Mouse (Mus musculus): ENCODE data around the gene Rev1.

DNA sequence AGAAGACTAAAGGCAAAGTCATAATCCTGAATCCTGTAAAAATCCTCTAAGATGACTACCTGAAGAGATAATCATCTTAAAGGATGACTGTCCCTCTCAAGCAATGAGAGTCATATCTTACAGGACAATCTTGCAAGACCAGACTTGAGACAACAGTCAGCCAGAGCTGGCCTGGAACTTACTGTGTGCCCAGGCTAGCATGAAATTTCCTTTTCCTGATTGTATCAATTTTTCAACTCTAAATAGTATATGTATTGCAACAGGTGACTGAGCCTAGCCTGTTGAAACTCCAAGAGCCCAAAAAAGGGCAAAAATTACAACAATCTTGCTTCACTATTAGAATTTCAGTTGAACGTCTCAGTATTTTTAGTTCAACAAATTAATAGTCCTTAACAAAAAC, 26.4 kb downstream of the Rev1 start:
- TF ChIP-seq EP300 (IDR thresholded peaks at IDR 0.05; ENCODE audit: low read depth) (no peak), CTCF (IDR thresholded peaks at IDR 0.05; ENCODE audit: low read depth) (no peak)
